Mouse (Mus musculus) midbrain, embryonic 10.5 days (tissue): ENCODE data around the gene Bzw2. TPM values are rescaled to one million over a fixed set of nuclear protein-coding genes. Genes with fewer than 3 reads are reported as not detected.
"Not testable (repeated sequence)": the region's sequence is repeated elsewhere in the genome, so short reads cannot be mapped to it uniquely, and the experiment has no call there.

Experiments
- DNase-seq: peaks from one replicate; pipeline ENCODE4 v3.0.0-alpha.2; 2017; ENCODE audit warnings: low spot score
- H3K27ac ChIP-seq: fragments of 300-500 bp; sonication (generic); replicated peaks from 2 replicates; pipeline ENCODE4 v1.5.1; 2016; ENCODE audit warnings: mild to moderate bottlenecking
- H3K27me3 ChIP-seq: fragments of 300-500 bp; sonication (generic); 2 replicates; pipeline ENCODE4 v1.6.1; 2016; ENCODE audit warnings: low read depth, mild to moderate bottlenecking; ENCODE audit not compliant: poor library complexity, severe bottlenecking
- H3K36me3 ChIP-seq: fragments of 300-500 bp; sonication (generic); 2 replicates; pipeline ENCODE4 v1.6.1; 2016; ENCODE audit warnings: mild to moderate bottlenecking, moderate library complexity
- H3K4me1 ChIP-seq: fragments of 300-500 bp; sonication (generic); 2 replicates; pipeline ENCODE4 v1.6.1; 2016
- H3K4me3 ChIP-seq: fragments of 300-500 bp; sonication (generic); 2 replicates; pipeline ENCODE4 v1.5.1; 2016; ENCODE audit warnings: mild to moderate bottlenecking, moderate library complexity
- H3K9me3 ChIP-seq: fragments of 300-500 bp; sonication (generic); replicated peaks from 2 replicates; pipeline ENCODE4 v1.6.1; 2016; ENCODE audit warnings: mild to moderate bottlenecking
- WGBS: fragments of 180-500 bp; shearing (Covaris S2); methylation state at CpG from one replicate; pipeline ENCODE4 v1.1.7; 2016; 5-methylcytosine and 5-hydroxymethylcytosine counted together
- polyA plus RNA-seq: library from polyadenylated mRNA; unstranded; fragments of >200 nt; fragmentation: Nextera tagmentation; extraction: Ambion mirVana; gene quantifications from 2 replicates; pipeline ENCODE4 v1.2.1, GENCODE M21; 2016

Bzw2 gene
- polyA plus RNA-seq: 244 and 258 TPM in 2 replicates

DNA sequence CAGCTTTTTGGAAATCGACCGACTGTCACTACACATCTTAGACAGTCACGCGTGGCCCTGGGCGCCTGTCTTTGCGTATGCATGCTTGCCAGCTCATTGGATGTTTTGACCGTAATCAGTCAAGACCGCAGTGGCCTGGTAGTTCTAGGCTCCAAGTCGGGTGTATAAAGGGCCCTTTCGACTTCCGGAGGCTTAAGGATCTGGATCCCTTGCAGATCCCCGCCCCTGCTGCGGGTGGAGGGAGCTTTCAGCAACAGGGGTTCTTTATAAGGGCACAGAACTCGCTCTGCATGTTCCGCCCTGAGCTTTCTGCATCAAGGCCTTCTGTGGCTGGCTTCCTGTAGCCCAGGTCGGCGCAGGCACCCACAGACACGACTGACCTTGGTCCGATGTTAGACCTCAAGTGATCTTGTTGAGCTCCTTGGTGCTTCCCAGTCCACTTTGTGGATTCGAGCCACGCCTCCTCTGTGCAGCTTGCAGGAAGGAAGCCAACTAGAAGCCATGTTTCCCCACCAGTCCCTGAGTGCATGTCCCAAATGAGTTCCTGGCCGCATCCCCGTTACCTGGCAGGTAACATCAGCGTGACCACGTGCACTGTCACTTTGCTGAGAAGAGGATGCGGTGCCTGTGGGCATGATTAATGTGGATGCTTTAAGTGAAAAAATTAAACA, at the start of gene Bzw2:
TSS of gene Bzw2 (minus strand) at position 443 of the 671 bp plus-strand sequence.
- peak; percentile 61 for DNase-seq
- H3K4me1 ChIP-seq: peaks cover 30% of the 10 kb centered on the region
- no peaks in the 10 kb centered on the region for H3K9me3 ChIP-seq
- H3K36me3 ChIP-seq: peaks cover 9% of the 10 kb centered on the region
- H3K27me3 ChIP-seq: no peaks in the 10 kb centered on the region
- peak within 1 kb of the TSS; percentile 93 for H3K4me3 ChIP-seq
- 5% methylated on average over 26 of the region's 26 CpGs for WGBS
- peak within 1 kb of the TSS; percentile 93 for H3K27ac ChIP-seq

DNA sequence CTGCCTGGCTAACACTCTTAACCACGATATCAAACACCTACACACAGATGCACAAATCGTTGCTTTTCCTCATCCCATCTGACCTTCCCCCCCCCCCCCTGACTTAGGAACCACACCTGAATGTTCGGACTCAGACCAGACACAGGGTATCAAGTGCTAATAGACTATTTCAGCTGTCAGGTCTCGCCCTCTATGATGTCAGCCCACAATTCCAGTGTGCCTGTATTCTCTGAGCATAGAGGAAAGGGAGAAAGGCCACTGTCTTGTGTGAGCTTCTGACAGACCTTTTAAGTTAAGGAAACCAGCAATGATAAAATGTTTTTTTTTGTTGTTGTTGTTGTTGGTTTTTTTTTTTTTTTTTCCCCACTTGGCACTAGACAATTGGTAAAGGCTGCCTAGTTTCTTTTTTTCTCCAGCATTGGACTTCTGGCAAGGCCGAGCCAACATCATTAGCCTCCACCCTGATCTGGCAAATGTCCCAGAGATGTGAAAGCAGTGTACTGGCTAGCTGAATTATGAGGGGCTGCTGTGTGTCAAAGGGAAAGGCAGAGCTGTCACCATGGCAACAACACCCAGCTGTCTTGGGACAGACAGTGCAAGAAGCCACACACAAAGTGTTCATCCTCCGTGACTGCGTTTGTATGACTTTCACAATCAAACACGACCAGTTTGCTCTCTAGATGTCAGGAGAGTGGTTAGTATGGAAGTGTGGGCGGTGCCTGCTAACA, 49.4 kb upstream of the Bzw2 start:
- H3K4me1 ChIP-seq: peaks cover 20% of the 10 kb centered on the region
- no peak overlapping the region for H3K4me3 ChIP-seq
- H3K36me3 ChIP-seq: no peaks in the 10 kb centered on the region
- 0 out of 2 replicates have a peak overlapping the region, but pooled peaks have one; percentile 28 for H3K27ac ChIP-seq
- DNase-seq: peak; percentile 58
- H3K27me3 ChIP-seq: no peaks in the 10 kb centered on the region
- no peaks in the 10 kb centered on the region for H3K9me3 ChIP-seq
- WGBS: 60% methylated on average over 9 of the region's 9 CpGs

GRCm38 (mm10) chr12:36205579-36206119, 47.8 kb upstream of the Bzw2 start:
- H3K27me3 ChIP-seq, H3K27ac ChIP-seq, H3K9me3 ChIP-seq, H3K4me3 ChIP-seq, DNase-seq, H3K36me3 ChIP-seq: not testable (repeated sequence)
- peaks cover 20% of the 10 kb centered on the region for H3K4me1 ChIP-seq
- WGBS: 55% methylated on average over 5 of the region's 5 CpGs

DNA sequence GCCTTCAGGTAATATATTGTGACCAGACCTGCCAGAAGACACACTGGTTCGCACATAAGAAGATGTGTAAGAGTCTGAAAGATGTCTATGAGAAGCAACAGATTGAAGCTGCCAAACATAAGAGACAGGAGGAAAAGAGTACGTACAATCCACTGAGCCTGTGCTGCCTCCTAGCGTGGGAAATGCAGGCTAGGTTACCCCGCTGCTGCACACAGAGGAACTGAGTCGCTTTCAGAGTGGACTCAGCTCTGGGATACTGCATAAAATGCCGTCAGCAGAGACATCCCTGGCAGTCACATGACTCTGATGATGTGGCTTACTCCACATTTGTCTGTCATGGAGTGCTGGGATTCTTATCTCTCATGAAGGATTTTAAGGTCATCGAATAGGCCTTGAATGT, 37.1 kb upstream of the Bzw2 start:
- H3K36me3 ChIP-seq: peaks cover 73% of the 10 kb centered on the region
- no peak for DNase-seq
- no peaks in the 10 kb centered on the region for H3K27me3 ChIP-seq
- no peaks in the 10 kb centered on the region for H3K4me1 ChIP-seq
- no peak overlapping the region for H3K4me3 ChIP-seq
- 90% methylated on average over 7 of the region's 7 CpGs for WGBS
- H3K9me3 ChIP-seq: peaks cover 30% of the 10 kb centered on the region
- H3K27ac ChIP-seq: no peak overlapping the region

- Histone ChIP-seq H3K27ac (no peak overlapping the region), H3K36me3 (peaks cover 71% of the 10 kb centered on the region), H3K4me3 (no peak overlapping the region), H3K4me1 (no peaks in the 10 kb centered on the region), H3K27me3 (no peaks in the 10 kb centered on the region), H3K9me3 (no peaks in the 10 kb centered on the region)
- whole genome bisulfite sequencing: 93% methylated on average over 5 of the region's 5 CpGs
- DNase-seq: no peak
Measured at GRCm38 (mm10) chr12:36190343-36190742, 32.5 kb upstream of the Bzw2 start.

- DNase-seq: no peak
- Histone ChIP-seq H3K4me3 (no peak overlapping the region), H3K36me3 (peaks cover 63% of the 10 kb centered on the region), H3K27me3 (no peaks in the 10 kb centered on the region), H3K4me1 (no peaks in the 10 kb centered on the region), H3K9me3 (no peaks in the 10 kb centered on the region), H3K27ac (no peak overlapping the region)
- WGBS: 95% methylated on average over 3 of the region's 3 CpGs
Measured at GRCm38 (mm10) chr12:36189610-36190009, 31.7 kb upstream of the Bzw2 start.

GRCm38 (mm10) chr12:36187081-36187480, 29.2 kb upstream of the Bzw2 start:
- H3K4me3 ChIP-seq: no peak overlapping the region
- 80% methylated on average over 6 of the region's 6 CpGs for WGBS
- no peak overlapping the region for H3K27ac ChIP-seq
- no peaks in the 10 kb centered on the region for H3K27me3 ChIP-seq
- DNase-seq: no peak
- peaks cover 68% of the 10 kb centered on the region for H3K36me3 ChIP-seq
- H3K9me3 ChIP-seq: no peaks in the 10 kb centered on the region
- H3K4me1 ChIP-seq: no peaks in the 10 kb centered on the region

DNA sequence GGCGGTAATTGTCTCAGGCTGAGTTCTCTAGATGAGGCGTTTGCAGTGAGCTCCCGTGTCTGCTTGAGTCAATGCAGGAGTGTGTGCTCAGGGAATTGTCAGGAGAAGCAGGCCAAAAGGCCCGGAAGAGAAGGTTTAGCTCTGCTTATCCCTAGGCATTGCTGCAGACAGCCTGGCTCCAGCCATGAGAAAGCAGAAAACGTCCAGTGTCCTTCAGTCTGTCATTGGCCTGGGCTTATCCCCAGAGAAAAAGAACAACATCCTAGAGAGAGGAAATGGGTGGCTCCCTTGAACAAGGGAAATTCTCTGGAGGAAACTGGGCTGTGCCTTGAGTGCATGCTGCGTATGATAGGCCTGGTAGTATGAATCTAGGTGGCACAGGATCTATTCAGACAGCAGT, 24.7 kb upstream of the Bzw2 start:
- H3K4me1 ChIP-seq: no peaks in the 10 kb centered on the region
- DNase-seq: no peak
- WGBS: 84% methylated on average over 6 of the region's 6 CpGs
- H3K27ac ChIP-seq: no peak overlapping the region
- no peaks in the 10 kb centered on the region for H3K9me3 ChIP-seq
- no peaks in the 10 kb centered on the region for H3K27me3 ChIP-seq
- H3K36me3 ChIP-seq: peaks cover 54% of the 10 kb centered on the region
- no peak overlapping the region for H3K4me3 ChIP-seq

DNA sequence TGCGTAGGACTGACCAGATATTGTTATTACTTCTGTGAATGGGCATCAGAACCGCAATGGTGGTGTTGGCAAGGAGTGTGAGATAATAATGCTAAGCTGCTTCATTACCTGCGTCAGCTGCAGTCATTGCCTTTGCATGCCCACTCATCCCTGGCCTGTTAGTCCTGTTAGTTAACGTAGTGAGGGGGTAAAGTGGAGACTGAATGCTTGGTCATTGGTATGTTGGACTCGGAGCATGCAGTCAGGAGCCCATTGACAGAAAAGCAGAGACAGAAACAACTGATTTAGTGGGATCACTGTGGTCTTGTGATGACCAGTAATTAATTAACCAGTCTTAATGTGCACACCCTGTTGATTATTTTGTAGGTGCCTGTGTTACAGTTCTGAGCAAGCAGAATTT, 19.3 kb upstream of the Bzw2 start:
- WGBS: 94% methylated on average over 5 of the region's 5 CpGs

DNA sequence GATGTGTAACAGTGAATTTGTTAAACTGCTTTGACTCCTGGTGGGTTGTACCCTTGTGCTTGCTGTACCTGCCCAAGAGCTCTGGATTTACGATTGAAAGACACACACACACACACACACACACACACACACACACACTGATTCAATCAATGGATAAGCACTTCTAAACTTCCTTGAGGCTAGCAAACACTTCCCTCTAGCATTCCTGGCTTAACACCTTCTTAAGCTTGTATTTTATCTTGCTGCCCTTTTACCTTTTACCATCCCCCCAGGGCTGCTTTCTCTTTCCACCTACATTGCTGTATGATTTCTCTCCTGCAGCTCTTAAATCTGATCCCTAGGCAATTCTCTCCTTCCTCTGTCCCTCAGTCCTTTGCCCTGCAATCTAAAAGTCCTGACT, 7.4 kb upstream of the Bzw2 start:
- Histone ChIP-seq H3K27me3 (no peaks in the 10 kb centered on the region), H3K27ac (no peak overlapping the region), H3K9me3 (no peaks in the 10 kb centered on the region), H3K4me1 (peaks cover 8% of the 10 kb centered on the region), H3K36me3 (peaks cover 13% of the 10 kb centered on the region), H3K4me3 (no peak overlapping the region)
- DNase-seq: no peak
- WGBS: 50% methylated on average over 1 of the region's 1 CpGs

More for the DNA sequence above, 19.3 kb upstream of the Bzw2 start:
- Histone ChIP-seq H3K36me3 (peaks cover 65% of the 10 kb centered on the region), H3K4me3 (no peak overlapping the region), H3K9me3 (no peaks in the 10 kb centered on the region), H3K27ac (no peak overlapping the region), H3K27me3 (no peaks in the 10 kb centered on the region), H3K4me1 (no peaks in the 10 kb centered on the region)
- DNase-seq: no peak

- H3K36me3 ChIP-seq: peaks cover 10% of the 10 kb centered on the region
- H3K9me3 ChIP-seq: no peaks in the 10 kb centered on the region
- peaks cover 8% of the 10 kb centered on the region for H3K4me1 ChIP-seq
- no peak overlapping the region for H3K27ac ChIP-seq
- no peak overlapping the region for H3K4me3 ChIP-seq
- H3K27me3 ChIP-seq: no peaks in the 10 kb centered on the region
- DNase-seq: no peak
- 93% methylated on average over 7 of the region's 7 CpGs for WGBS
Measured at GRCm38 (mm10) chr12:36164126-36164791, 6.4 kb upstream of the Bzw2 start.

- Histone ChIP-seq H3K4me3 (peak overlapping the region; percentile 93), H3K4me1 (peaks cover 30% of the 10 kb centered on the region), H3K9me3 (no peaks in the 10 kb centered on the region), H3K27ac (peak overlapping the region; percentile 93), H3K27me3 (no peaks in the 10 kb centered on the region), H3K36me3 (peaks cover 9% of the 10 kb centered on the region)
- DNase-seq: no peak
- 0% methylated on average over 14 of the region's 14 CpGs for WGBS
Measured at GRCm38 (mm10) chr12:36157304-36157637, 609 bp downstream of the Bzw2 start.
